Comparison of ENCODE assay signal across 26 mouse cellular contexts in the genomic region with DNA sequence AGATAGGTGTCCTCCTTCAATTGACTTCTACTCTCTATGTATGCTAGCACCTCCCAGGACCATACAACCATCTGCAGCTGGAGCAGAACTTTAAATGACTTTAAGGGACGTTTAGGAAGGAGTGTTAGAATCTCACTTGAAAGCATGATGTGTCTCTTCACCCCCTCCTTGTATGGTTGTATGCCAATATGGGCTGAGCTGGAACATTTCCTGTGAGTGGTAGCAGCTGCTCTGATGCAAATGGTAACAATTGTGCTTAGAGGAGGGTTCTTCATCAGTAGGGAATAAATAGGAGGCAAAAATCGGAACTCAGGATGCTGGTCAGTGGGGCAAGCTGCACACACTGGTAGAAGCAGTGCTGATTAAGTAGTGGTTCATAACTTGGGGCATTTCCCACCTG.
"Had no signal": no experiment of that assay in that cellular context is flagged by ENCODE, and none has a peak within 500 bp of the region (broad histone marks: within the 10 kb centered on the region; RNA-seq: fewer than 3 reads in every experiment).

No protein-coding gene starts in this region.

- ATAC-seq: hindbrain, embryonic 16.5 days; inflammation-experienced regulatory T-cells, adult 6 months; intestine, embryonic 15.5 days; intestine, postnatal 0 days had no signal

- H3K4me2 ChIP-seq: heart, embryonic 12.5 days; hindbrain, embryonic 12.5 days; hindbrain, embryonic 14.5 days; intestine, embryonic 15.5 days; kidney, embryonic 15.5 days; liver, embryonic 11.5 days; liver, embryonic 13.5 days had no signal

- H3K9me3 ChIP-seq: heart, embryonic 10.5 days; heart, embryonic 12.5 days; hindbrain, embryonic 10.5 days; hindbrain, embryonic 12.5 days; intestine, embryonic 15.5 days; kidney, embryonic 15.5 days; liver, embryonic 13.5 days had no signal

- H3K4me1 ChIP-seq: heart, embryonic 10.5 days; heart, embryonic 12.5 days; hindbrain, embryonic 10.5 days; hindbrain, embryonic 12.5 days; intestine, embryonic 15.5 days; kidney, embryonic 15.5 days; liver, embryonic 13.5 days had no signal

- DNase-seq: gastrocnemius, adult 2 months; gastrocnemius, postnatal 10 days; gastrocnemius, postnatal 25 days; heart, adult 11 months; heart, adult 2 months; heart, postnatal 10 days; heart, postnatal 4 days; kidney, adult 2 months; kidney, adult 9 months; kidney, postnatal 25 days; liver; liver, embryonic 13.5 days had no signal

- H3K36me3 ChIP-seq: heart, embryonic 10.5 days; heart, embryonic 12.5 days; hindbrain, embryonic 10.5 days; hindbrain, embryonic 12.5 days; intestine, embryonic 15.5 days; kidney, embryonic 15.5 days; liver, embryonic 13.5 days had no signal

- H3K27me3 ChIP-seq: heart, embryonic 12.5 days; hindbrain, embryonic 12.5 days; intestine, embryonic 15.5 days; kidney, embryonic 15.5 days; liver, embryonic 13.5 days had no signal

- H3K4me3 ChIP-seq: gastrocnemius, adult 2 months; heart, adult 2 months; heart, embryonic 10.5 days; heart, embryonic 12.5 days; hindbrain, embryonic 10.5 days; hindbrain, embryonic 12.5 days; intestine, embryonic 15.5 days; kidney, embryonic 15.5 days; layer of hippocampus, adult 2 months; left cerebral cortex, adult 2 months; liver, embryonic 13.5 days had no signal

- H3K27ac ChIP-seq: gastrocnemius, adult 2 months; heart, adult 2 months; heart, embryonic 10.5 days; hindbrain, embryonic 10.5 days; hindbrain, embryonic 12.5 days; hindbrain, embryonic 14.5 days; intestine, embryonic 15.5 days; kidney, embryonic 15.5 days; kidney, postnatal 0 days; layer of hippocampus, adult 2 months; left cerebral cortex, adult 2 months; liver, embryonic 13.5 days had no signal

- H3K9ac ChIP-seq: heart, embryonic 12.5 days; hindbrain, embryonic 12.5 days; hindbrain, embryonic 14.5 days; intestine, embryonic 15.5 days; kidney, embryonic 15.5 days; liver, embryonic 13.5 days had no signal
